Mouse (Mus musculus): ENCODE data around the gene Mvb12b. TPM values are rescaled to one million over a fixed set of nuclear protein-coding genes. Genes with fewer than 3 reads are reported as not detected.

The Mvb12b gene
- polyA plus RNA-seq, 1 experiment from 2014 or later = 24.0 TPM

- Histone ChIP-seq H3K4me3 (replicated peaks; ENCODE audit: low read depth, low read length) (no peak overlapping the region), H3K27ac (no peak overlapping the region), H3K9me3 (replicated peaks; ENCODE audit: low read length) (no peaks in the 10 kb centered on the region), H3K27me3 (ENCODE audit: insufficient read depth, low read length) (no peaks in the 10 kb centered on the region), H3K4me2 (ENCODE audit: low read length) (no peak overlapping the region), H3K9ac (ENCODE audit: low read depth, low read length) (no peak overlapping the region), H3K36me3 (ENCODE audit: insufficient read depth, low read length) (0 out of 2 replicates have a peak, but pooled peaks cover 7% of the 10 kb centered on the region), H3K4me1 (replicated peaks; ENCODE audit: insufficient read depth, low read length) (no peaks in the 10 kb centered on the region)
- TF ChIP-seq CTCF (IDR thresholded peaks at IDR 0.05; ENCODE audit: low read depth) = no peak
- WGBS = 49% methylated on average over 3 of the region's 3 CpGs
- ATAC-seq (replicated peaks; ENCODE audit: low FRiP score, low read depth) (no peak), DNase-seq (ENCODE audit: low spot score) (no peak)
Observed at GRCm38 (mm10) chr2:33737128-33737527, 150.6 kb downstream of the Mvb12b start.

GRCm38 (mm10) chr2:33736722-33737121 is 151.0 kb downstream of the Mvb12b start:
- peak; percentile 90 for TF ChIP-seq CTCF (IDR thresholded peaks at IDR 0.05; ENCODE audit: low read depth)
- Histone ChIP-seq H3K9ac (ENCODE audit: low read depth, low read length) (no peak overlapping the region), H3K9me3 (replicated peaks; ENCODE audit: low read length) (no peaks in the 10 kb centered on the region), H3K4me1 (replicated peaks; ENCODE audit: insufficient read depth, low read length) (no peaks in the 10 kb centered on the region), H3K36me3 (ENCODE audit: insufficient read depth, low read length) (0 out of 2 replicates have a peak, but pooled peaks cover 7% of the 10 kb centered on the region), H3K4me2 (ENCODE audit: low read length) (no peak overlapping the region), H3K27me3 (ENCODE audit: insufficient read depth, low read length) (no peaks in the 10 kb centered on the region), H3K27ac (no peak overlapping the region), H3K4me3 (replicated peaks; ENCODE audit: low read depth, low read length) (no peak overlapping the region)
- 4% methylated on average over 2 of the region's 2 CpGs for WGBS
- DNase-seq (ENCODE audit: low spot score) (peak; percentile 73), ATAC-seq (replicated peaks; ENCODE audit: low FRiP score, low read depth) (no peak)

DNA sequence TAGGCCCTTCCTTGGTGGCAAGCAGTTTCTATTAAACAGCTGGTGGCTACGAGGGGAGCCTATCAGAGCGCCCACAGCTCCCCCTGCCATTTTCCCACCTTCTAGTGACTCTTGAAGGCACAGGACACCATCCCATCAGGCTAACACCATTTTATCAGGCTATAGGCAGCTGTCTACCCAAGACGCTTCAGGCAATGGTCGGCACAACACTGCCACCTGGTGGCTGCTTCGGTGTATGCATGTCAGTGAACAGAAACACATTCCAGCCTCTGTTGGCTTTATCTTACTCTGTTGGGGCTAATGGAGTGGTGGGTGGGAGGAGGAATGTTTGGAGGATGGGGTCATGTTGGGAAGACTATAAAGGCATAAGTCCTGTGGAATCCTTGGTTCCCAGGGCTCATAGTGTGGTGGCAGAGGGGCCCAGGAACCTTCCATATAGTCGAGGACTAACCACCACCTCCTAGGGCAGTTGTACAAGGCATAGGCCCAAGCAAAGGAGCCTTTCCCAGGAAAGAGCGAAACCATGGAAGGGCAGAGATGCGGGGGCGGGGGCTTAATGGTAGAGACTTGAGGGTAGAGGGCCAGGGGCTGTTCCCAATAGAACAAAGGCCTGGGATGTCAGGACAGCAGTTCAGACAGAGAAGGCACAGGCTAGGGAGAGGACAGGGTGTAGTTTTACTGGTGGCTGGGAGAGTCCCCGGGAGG is 152.8 kb downstream of the Mvb12b start:
- peak; percentile 98 for TF ChIP-seq CTCF (IDR thresholded peaks at IDR 0.05; ENCODE audit: low read depth)
- Histone ChIP-seq H3K9ac (ENCODE audit: low read depth, low read length) (no peak overlapping the region), H3K9me3 (replicated peaks; ENCODE audit: low read length) (no peaks in the 10 kb centered on the region), H3K27ac (no peak overlapping the region), H3K4me3 (replicated peaks; ENCODE audit: low read depth, low read length) (no peak overlapping the region), H3K4me1 (replicated peaks; ENCODE audit: insufficient read depth, low read length) (no peaks in the 10 kb centered on the region; the same call in 1 of the 2 replicates), H3K36me3 (ENCODE audit: insufficient read depth, low read length) (0 out of 2 replicates have a peak, but pooled peaks cover 7% of the 10 kb centered on the region), H3K4me2 (ENCODE audit: low read length) (no peak overlapping the region), H3K27me3 (ENCODE audit: insufficient read depth, low read length) (no peaks in the 10 kb centered on the region)
- 37% methylated on average over 10 of the region's 10 CpGs for WGBS
- ATAC-seq (replicated peaks; ENCODE audit: low FRiP score, low read depth) = no peak
- peak; percentile 77 for DNase-seq (ENCODE audit: low spot score)

DNA sequence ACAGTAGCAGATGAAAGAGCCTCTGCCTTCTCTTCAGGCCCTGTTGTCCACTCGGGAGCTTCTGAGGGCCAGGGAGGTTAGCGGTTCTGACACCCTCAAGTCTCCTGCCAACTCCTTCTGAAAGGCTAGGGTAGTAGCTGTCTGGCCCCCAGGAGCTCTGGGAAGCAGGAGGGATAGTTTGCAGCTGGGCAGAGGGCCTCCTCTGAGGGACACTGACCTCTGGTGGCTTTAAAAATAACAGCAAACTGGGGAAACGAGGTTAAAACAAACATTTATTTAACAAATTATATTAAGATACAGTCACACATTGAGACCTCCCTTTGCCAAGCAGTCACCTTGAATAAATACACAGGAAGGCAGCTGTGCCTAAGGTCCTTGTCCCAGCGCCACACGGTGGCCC is 158.0 kb downstream of the Mvb12b start:
- Histone ChIP-seq H3K4me3 (replicated peaks; ENCODE audit: low read depth, low read length) (no peak overlapping the region), H3K4me1 (replicated peaks; ENCODE audit: insufficient read depth, low read length) (no peaks in the 10 kb centered on the region; the same call in 1 of the 2 replicates), H3K27ac (no peak overlapping the region), H3K36me3 (ENCODE audit: insufficient read depth, low read length) (0 out of 2 replicates have a peak, but pooled peaks cover 7% of the 10 kb centered on the region), H3K27me3 (ENCODE audit: insufficient read depth, low read length) (no peaks in the 10 kb centered on the region), H3K4me2 (ENCODE audit: low read length) (no peak overlapping the region), H3K9ac (ENCODE audit: low read depth, low read length) (no peak overlapping the region), H3K9me3 (replicated peaks; ENCODE audit: low read length) (no peaks in the 10 kb centered on the region)
- TF ChIP-seq CTCF (IDR thresholded peaks at IDR 0.05; ENCODE audit: low read depth) = peak; percentile 64
- 22% methylated on average over 5 of the region's 5 CpGs for WGBS
- ATAC-seq (replicated peaks; ENCODE audit: low FRiP score, low read depth) = no peak
- DNase-seq (ENCODE audit: low spot score) = peak; percentile 55

GRCm38 (mm10) chr2:33727199-33727598 is 160.5 kb downstream of the Mvb12b start:
- H3K9me3 ChIP-seq (replicated peaks; ENCODE audit: low read length) = no peaks in the 10 kb centered on the region
- WGBS = 55% methylated on average over 6 of the region's 6 CpGs
- H3K27me3 ChIP-seq (ENCODE audit: insufficient read depth, low read length) = no peaks in the 10 kb centered on the region
- no peak overlapping the region for H3K4me3 ChIP-seq (replicated peaks; ENCODE audit: low read depth, low read length)
- 0 out of 2 replicates have a peak, but pooled peaks cover under 1% of the 10 kb centered on the region for H3K36me3 ChIP-seq (ENCODE audit: insufficient read depth, low read length)
- no peak for TF ChIP-seq CTCF (IDR thresholded peaks at IDR 0.05; ENCODE audit: low read depth)
- ATAC-seq (replicated peaks; ENCODE audit: low FRiP score, low read depth) (no peak), DNase-seq (ENCODE audit: low spot score) (no peak)
- H3K9ac ChIP-seq (ENCODE audit: low read depth, low read length) = no peak overlapping the region
- H3K4me1 ChIP-seq (replicated peaks; ENCODE audit: insufficient read depth, low read length) = no peaks in the 10 kb centered on the region; the same call in 1 of the 2 replicates
- no peak overlapping the region for H3K4me2 ChIP-seq (ENCODE audit: low read length)
- no peak overlapping the region for H3K27ac ChIP-seq

DNA sequence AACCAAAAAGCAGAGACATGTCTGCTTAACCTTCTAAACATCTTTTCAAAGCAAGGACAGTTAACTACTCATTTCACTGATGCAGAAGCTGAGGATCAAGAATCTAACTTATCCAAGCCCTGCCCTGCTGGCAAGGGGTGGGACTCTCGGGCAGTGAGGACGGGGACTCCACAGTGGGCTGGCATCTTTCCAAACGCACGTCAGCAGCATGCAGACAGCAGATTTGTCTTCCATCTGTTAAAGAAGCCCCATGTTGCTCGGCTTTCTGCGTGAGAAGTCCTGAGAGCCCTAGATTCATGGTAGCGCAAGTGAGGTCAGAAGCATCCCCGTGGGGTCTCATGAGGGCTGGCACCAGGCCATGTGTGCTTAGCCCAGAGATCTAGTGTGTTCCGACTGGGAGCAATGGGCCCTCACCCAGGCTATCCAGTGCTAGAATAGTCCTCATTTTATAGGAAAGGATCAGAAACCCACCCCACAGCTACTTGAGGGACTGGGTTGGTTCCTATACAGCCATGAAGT is 167.3 kb downstream of the Mvb12b start:
- DNase-seq (ENCODE audit: low spot score) (no peak), ATAC-seq (replicated peaks; ENCODE audit: low FRiP score, low read depth) (no peak)
- Histone ChIP-seq H3K4me1 (replicated peaks; ENCODE audit: insufficient read depth, low read length) (0 out of 2 replicates have a peak, but pooled peaks cover 5% of the 10 kb centered on the region), H3K9ac (ENCODE audit: low read depth, low read length) (no peak overlapping the region), H3K4me2 (ENCODE audit: low read length) (no peak overlapping the region), H3K36me3 (ENCODE audit: insufficient read depth, low read length) (no peaks in the 10 kb centered on the region), H3K9me3 (replicated peaks; ENCODE audit: low read length) (no peaks in the 10 kb centered on the region), H3K4me3 (replicated peaks; ENCODE audit: low read depth, low read length) (no peak overlapping the region), H3K27ac (no peak overlapping the region), H3K27me3 (ENCODE audit: insufficient read depth, low read length) (peaks cover 29% of the 10 kb centered on the region)
- 41% methylated on average over 9 of the region's 9 CpGs for WGBS
- no peak for TF ChIP-seq CTCF (IDR thresholded peaks at IDR 0.05; ENCODE audit: low read depth)
